Mouse (Mus musculus): ENCODE results near the gene Herc1. TPM values are rescaled to one million over a fixed set of nuclear protein-coding genes. Genes with fewer than 3 reads are reported as not detected.

Herc1 gene
- polyA plus RNA-seq, 1 experiment from 2014 or later, result 11.8 TPM

GRCm38 (mm10) chr9:66504518-66504917 lies 154.3 kb downstream of the Herc1 start:
- no peak overlapping the region for H3K4me3 ChIP-seq (ENCODE audit: low read depth, low read length)
- DNase-seq (ENCODE audit: low spot score) (no peak), ATAC-seq (no peak)
- H3K4me1 ChIP-seq (ENCODE audit: insufficient read depth, low read depth, low read length), result no peaks in the 10 kb centered on the region
- H3K27me3 ChIP-seq (replicated peaks; ENCODE audit: insufficient read depth, low read length), result no peaks in the 10 kb centered on the region
- WGBS, result 89% methylated on average over 13 of the region's 13 CpGs
- no peak overlapping the region for H3K27ac ChIP-seq (ENCODE audit: low read length)
- no peaks in the 10 kb centered on the region for H3K9me3 ChIP-seq (ENCODE audit: low read length)
- H3K4me2 ChIP-seq (replicated peaks; ENCODE audit: low read depth, low read length), result no peak overlapping the region
- peaks cover 40% of the 10 kb centered on the region for H3K36me3 ChIP-seq (ENCODE audit: insufficient read depth, low read length)
- no peak for TF ChIP-seq CTCF (IDR thresholded peaks at IDR 0.05)
- no peak for TF ChIP-seq EP300 (IDR thresholded peaks at IDR 0.05)
- no peak overlapping the region for H3K9ac ChIP-seq (replicated peaks; ENCODE audit: low read depth)

GRCm38 (mm10) chr9:66505141-66505917 lies 155.1 kb downstream of the Herc1 start:
- H3K9me3 ChIP-seq (ENCODE audit: low read length), result no peaks in the 10 kb centered on the region
- no peak overlapping the region for H3K9ac ChIP-seq (replicated peaks; ENCODE audit: low read depth)
- H3K4me3 ChIP-seq (ENCODE audit: low read depth, low read length), result no peak overlapping the region
- H3K27me3 ChIP-seq (replicated peaks; ENCODE audit: insufficient read depth, low read length), result no peaks in the 10 kb centered on the region
- no peak overlapping the region for H3K27ac ChIP-seq (ENCODE audit: low read length)
- ATAC-seq, result peak; percentile 41
- peaks cover 40% of the 10 kb centered on the region for H3K36me3 ChIP-seq (ENCODE audit: insufficient read depth, low read length)
- no peaks in the 10 kb centered on the region for H3K4me1 ChIP-seq (ENCODE audit: insufficient read depth, low read depth, low read length)
- TF ChIP-seq EP300 (IDR thresholded peaks at IDR 0.05) (no peak), CTCF (IDR thresholded peaks at IDR 0.05) (no peak)
- DNase-seq (ENCODE audit: low spot score), result no peak
- 77% methylated on average over 9 of the region's 9 CpGs for WGBS
- H3K4me2 ChIP-seq (replicated peaks; ENCODE audit: low read depth, low read length), result no peak overlapping the region

- WGBS, result 85% methylated on average over 4 of the region's 4 CpGs
- DNase-seq (ENCODE audit: low spot score), result no peak
- peaks cover 40% of the 10 kb centered on the region for H3K36me3 ChIP-seq (ENCODE audit: insufficient read depth, low read length)
- no peaks in the 10 kb centered on the region for H3K27me3 ChIP-seq (replicated peaks; ENCODE audit: insufficient read depth, low read length)
- H3K9ac ChIP-seq (replicated peaks; ENCODE audit: low read depth), result no peak overlapping the region
- no peaks in the 10 kb centered on the region for H3K4me1 ChIP-seq (ENCODE audit: insufficient read depth, low read depth, low read length)
- no peak overlapping the region for H3K4me2 ChIP-seq (replicated peaks; ENCODE audit: low read depth, low read length)
- H3K9me3 ChIP-seq (ENCODE audit: low read length), result no peaks in the 10 kb centered on the region
- ATAC-seq, result no peak
- no peak overlapping the region for H3K27ac ChIP-seq (ENCODE audit: low read length)
- no peak overlapping the region for H3K4me3 ChIP-seq (ENCODE audit: low read depth, low read length)
- TF ChIP-seq EP300 (IDR thresholded peaks at IDR 0.05) (no peak), CTCF (IDR thresholded peaks at IDR 0.05) (no peak)
Measured at GRCm38 (mm10) chr9:66506011-66506410, 155.8 kb downstream of the Herc1 start.

- peak; percentile 24; the same call in 1 of the 2 replicates for TF ChIP-seq EP300 (IDR thresholded peaks at IDR 0.05)
- TF ChIP-seq CTCF (IDR thresholded peaks at IDR 0.05), result no peak
- H3K27me3 ChIP-seq (replicated peaks; ENCODE audit: insufficient read depth, low read length), result no peaks in the 10 kb centered on the region
- H3K4me3 ChIP-seq (ENCODE audit: low read depth, low read length), result no peak overlapping the region
- H3K4me1 ChIP-seq (ENCODE audit: insufficient read depth, low read depth, low read length), result no peaks in the 10 kb centered on the region
- no peaks in the 10 kb centered on the region for H3K9me3 ChIP-seq (ENCODE audit: low read length)
- peak; percentile 36 for DNase-seq (ENCODE audit: low spot score)
- no peak overlapping the region for H3K9ac ChIP-seq (replicated peaks; ENCODE audit: low read depth)
- no peak overlapping the region for H3K27ac ChIP-seq (ENCODE audit: low read length)
- peak; percentile 63 for ATAC-seq
- peaks cover 36% of the 10 kb centered on the region for H3K36me3 ChIP-seq (ENCODE audit: insufficient read depth, low read length)
- H3K4me2 ChIP-seq (replicated peaks; ENCODE audit: low read depth, low read length), result no peak overlapping the region
Measured at GRCm38 (mm10) chr9:66506424-66506823, 156.2 kb downstream of the Herc1 start.

- no peaks in the 10 kb centered on the region for H3K9me3 ChIP-seq (ENCODE audit: low read length)
- no peak overlapping the region for H3K27ac ChIP-seq (ENCODE audit: low read length)
- no peaks in the 10 kb centered on the region for H3K27me3 ChIP-seq (replicated peaks; ENCODE audit: insufficient read depth, low read length)
- H3K36me3 ChIP-seq (ENCODE audit: insufficient read depth, low read length), result peaks cover 32% of the 10 kb centered on the region
- H3K4me2 ChIP-seq (replicated peaks; ENCODE audit: low read depth, low read length), result no peak overlapping the region
- DNase-seq (ENCODE audit: low spot score) (no peak), ATAC-seq (no peak)
- H3K4me3 ChIP-seq (ENCODE audit: low read depth, low read length), result no peak overlapping the region
- WGBS, result 94% methylated on average over 3 of the region's 3 CpGs
- H3K9ac ChIP-seq (replicated peaks; ENCODE audit: low read depth), result no peak overlapping the region
- no peaks in the 10 kb centered on the region for H3K4me1 ChIP-seq (ENCODE audit: insufficient read depth, low read depth, low read length)
- TF ChIP-seq EP300 (IDR thresholded peaks at IDR 0.05) (no peak), CTCF (IDR thresholded peaks at IDR 0.05) (no peak)
Measured at GRCm38 (mm10) chr9:66507684-66508083, 157.4 kb downstream of the Herc1 start.

- Histone ChIP-seq H3K36me3 (ENCODE audit: insufficient read depth, low read length) (peaks cover 32% of the 10 kb centered on the region), H3K4me2 (replicated peaks; ENCODE audit: low read depth, low read length) (no peak overlapping the region), H3K27me3 (replicated peaks; ENCODE audit: insufficient read depth, low read length) (no peaks in the 10 kb centered on the region), H3K27ac (ENCODE audit: low read length) (no peak overlapping the region), H3K9ac (replicated peaks; ENCODE audit: low read depth) (no peak overlapping the region), H3K4me3 (ENCODE audit: low read depth, low read length) (no peak overlapping the region), H3K4me1 (ENCODE audit: insufficient read depth, low read depth, low read length) (no peaks in the 10 kb centered on the region), H3K9me3 (ENCODE audit: low read length) (no peaks in the 10 kb centered on the region)
- no peak for DNase-seq (ENCODE audit: low spot score)
- no peak for TF ChIP-seq CTCF (IDR thresholded peaks at IDR 0.05)
- ATAC-seq, result no peak
- WGBS, result 79% methylated on average over 4 of the region's 4 CpGs
Measured at GRCm38 (mm10) chr9:66508890-66509399, 158.7 kb downstream of the Herc1 start.

Measured in lung, postnatal 0 days (tissue).